Mouse (Mus musculus) MEL (cell line): ENCODE data around the gene Syt2. TPM values are rescaled to one million over a fixed set of nuclear protein-coding genes. Genes with fewer than 3 reads are reported as not detected.

Experiments
- DNase-seq: peaks from one replicate; pipeline ENCODE4 v3.0.0; 2011; ENCODE audit warnings: low read depth, low spot score
- H3K27ac ChIP-seq: 2 replicates; pipeline ENCODE4 v1.5.1; 2012; ENCODE audit warnings: low read depth, mild to moderate bottlenecking, control low read depth, low read length, moderate library complexity; ENCODE audit not compliant: control insufficient read depth
- H3K27me3 ChIP-seq, 2 experiments: fragments of 150-350 bp in 1 of 2; sonication (generic) in 1 of 2; 2 replicates each; pipeline ENCODE4 v1.6.1; 2012; ENCODE audit warnings: low read length in 2 of 2, mild to moderate bottlenecking in 2 of 2, improper control_type of control experiment in 1 of 2, moderate library complexity in 1 of 2; ENCODE audit not compliant: insufficient read depth in 2 of 2, control insufficient read depth in 1 of 2
- H3K36me3 ChIP-seq, 2 experiments: 2 replicates each; pipeline ENCODE4 v1.6.1; 2012 to 2014; ENCODE audit warnings: low read length in 2 of 2, improper control_type of control experiment in 1 of 2, inconsistent platforms in 1 of 2, mild to moderate bottlenecking in 1 of 2; ENCODE audit not compliant: insufficient read depth in 2 of 2, control insufficient read depth in 1 of 2
- H3K4me1 ChIP-seq, 2 experiments: fragments of 150-350 bp in 1 of 2; sonication (generic) in 1 of 2; 2 replicates each; pipeline ENCODE4 v1.6.1; 2012; ENCODE audit warnings: low read length in 2 of 2, improper control_type of control experiment in 1 of 2, mild to moderate bottlenecking in 1 of 2; ENCODE audit not compliant: insufficient read depth in 2 of 2, control insufficient read depth in 1 of 2
- H3K4me3 ChIP-seq, 2 experiments: fragments of 150-350 bp in 1 of 2; sonication (generic) in 1 of 2; 2 replicates each; pipeline ENCODE4 v1.5.1; 2012; ENCODE audit warnings: low read depth in 2 of 2, low read length in 2 of 2, mild to moderate bottlenecking in 2 of 2, moderate library complexity in 2 of 2, control low read depth in 1 of 2, improper control_type of control experiment in 1 of 2; ENCODE audit not compliant: control insufficient read depth in 1 of 2, insufficient read depth in 1 of 2
- H3K79me2 ChIP-seq: 2 replicates; pipeline ENCODE4 v1.6.1; 2012; ENCODE audit warnings: mild to moderate bottlenecking, low read length, moderate library complexity; ENCODE audit not compliant: control insufficient read depth, poor library complexity, insufficient read depth
- H3K9ac ChIP-seq: 2 replicates; pipeline ENCODE4 v1.6.1; 2012; ENCODE audit warnings: low read depth, mild to moderate bottlenecking, control low read depth, low read length, moderate library complexity; ENCODE audit not compliant: control insufficient read depth, poor library complexity, severe bottlenecking
- H3K9me3 ChIP-seq: fragments of 150-350 bp; sonication (generic); replicated peaks from 2 replicates; pipeline ENCODE4 v1.6.1; 2012; ENCODE audit warnings: mild to moderate bottlenecking, low read length, improper control_type of control experiment, moderate library complexity; ENCODE audit not compliant: insufficient read depth
- BHLHE40 ChIP-seq: IDR thresholded peaks from 2 replicates; pipeline ENCODE4 v1.6.1; 2012; ENCODE audit warnings: low read depth, mild to moderate bottlenecking, inconsistent platforms, low read length, improper control_type of control experiment, borderline replicate concordance
- CHD1 ChIP-seq: IDR thresholded peaks from 2 replicates; pipeline ENCODE4 v1.6.1; 2012; ENCODE audit warnings: low read depth, mild to moderate bottlenecking, inconsistent platforms, low read length, improper control_type of control experiment
- CTCF ChIP-seq, 3 experiments: IDR thresholded peaks in 2 of 3; conservative IDR thresholded peaks in 1 of 3; 2 replicates each; pipeline ENCODE4 v1.5.1; 2011 to 2012; ENCODE audit warnings: low read length in 3 of 3, low read depth in 2 of 3, mild to moderate bottlenecking in 2 of 3, improper control_type of control experiment in 1 of 3, inconsistent platforms in 1 of 3, mixed read lengths in 1 of 3, moderate library complexity in 1 of 3; ENCODE audit not compliant: control insufficient read depth in 1 of 3, insufficient read depth in 1 of 3, poor library complexity in 1 of 3, severe bottlenecking in 1 of 3
- E2F4 ChIP-seq: IDR thresholded peaks from 2 replicates; pipeline ENCODE4 v1.6.1; 2011; ENCODE audit warnings: low read depth, low read length, improper control_type of control experiment, borderline replicate concordance
- ETS1 ChIP-seq: IDR thresholded peaks from 2 replicates; pipeline ENCODE4 v1.6.1; 2012; ENCODE audit warnings: low read depth, mild to moderate bottlenecking, inconsistent platforms, low read length, improper control_type of control experiment, moderate library complexity
- GABPA ChIP-seq: IDR thresholded peaks from 2 replicates; pipeline ENCODE4 v1.6.1; 2012; ENCODE audit warnings: low read depth, mild to moderate bottlenecking, inconsistent platforms, low read length, improper control_type of control experiment, moderate library complexity
- RAD21 ChIP-seq: IDR thresholded peaks from 2 replicates; pipeline ENCODE4 v1.6.1; 2011; ENCODE audit warnings: mild to moderate bottlenecking, low read depth, low read length, improper control_type of control experiment
- RCOR1 ChIP-seq: IDR thresholded peaks from 2 replicates; pipeline ENCODE4 v1.6.1; 2012; ENCODE audit warnings: low read depth, mild to moderate bottlenecking, inconsistent platforms, low read length, improper control_type of control experiment
- SMC3 ChIP-seq: IDR thresholded peaks from 2 replicates; pipeline ENCODE4 v1.6.1; 2011; ENCODE audit warnings: low read depth, low read length, improper control_type of control experiment
- TAL1 ChIP-seq: IDR thresholded peaks from 2 replicates; pipeline ENCODE4 v1.6.1; 2012; ENCODE audit warnings: mild to moderate bottlenecking, inconsistent platforms, low read length, moderate library complexity, mixed read lengths
- UBTF ChIP-seq: IDR thresholded peaks from 2 replicates; pipeline ENCODE4 v1.6.1; 2012; ENCODE audit warnings: low read depth, mild to moderate bottlenecking, inconsistent platforms, low read length, improper control_type of control experiment, moderate library complexity, borderline replicate concordance; ENCODE audit not compliant: insufficient read depth
- USF1 ChIP-seq: IDR thresholded peaks from 2 replicates; pipeline ENCODE4 v1.6.1; 2014; ENCODE audit warnings: low read depth, mild to moderate bottlenecking, inconsistent platforms, low read length, improper control_type of control experiment, moderate library complexity
- USF2 ChIP-seq, 2 experiments: IDR thresholded peaks; 2 replicates each; pipeline ENCODE4 v1.6.1; 2011 to 2012; ENCODE audit warnings: improper control_type of control experiment in 2 of 2, low read length in 2 of 2, borderline replicate concordance in 1 of 2, inconsistent platforms in 1 of 2, low read depth in 1 of 2, mild to moderate bottlenecking in 1 of 2; ENCODE audit not compliant: insufficient read depth in 1 of 2
- ZKSCAN1 ChIP-seq: IDR thresholded peaks from 2 replicates; pipeline ENCODE4 v1.6.1; 2012; ENCODE audit warnings: low read depth, mild to moderate bottlenecking, inconsistent platforms, low read length, improper control_type of control experiment, moderate library complexity
- ZNF384 ChIP-seq: IDR thresholded peaks from 2 replicates; pipeline ENCODE4 v1.6.1; 2012; ENCODE audit warnings: low read depth, mild to moderate bottlenecking, inconsistent platforms, low read length, improper control_type of control experiment
- polyA plus RNA-seq, 2 experiments: library from polyadenylated mRNA; stranded (reverse) in 1 of 2; unstranded in 1 of 2; fragments of >175 nt in 1 of 2; fragments of >200 nt in 1 of 2; gene quantifications; 2 replicates each; pipeline versions ENCODE4 v1.2.1 to v1.2.4; 2012; ENCODE audit warnings: low replicate concordance in 2 of 2, low read depth in 1 of 2; ENCODE audit not compliant: insufficient read length in 2 of 2, insufficient read depth in 1 of 2, missing spikeins in 1 of 2
- total RNA-seq: library from RNA; depleted of rRNA; stranded (reverse); fragments of 300-350 nt; gene quantifications from 2 replicates; pipeline ENCODE4 v1.2.3, GENCODE M21; 2012

The Syt2 gene
- total and polyA plus RNA-seq, 3 experiments = 0.31 TPM; not detected in 2

- no peaks in the 10 kb centered on the region for H3K27me3 ChIP-seq
- no peak overlapping the region for H3K27ac ChIP-seq
- peaks cover 0 to 7% of the 10 kb centered on the region in 2 experiments; a peak in 2 of 4 replicates for H3K4me1 ChIP-seq
- no peak overlapping the region for H3K4me3 ChIP-seq
- H3K9ac ChIP-seq = no peak overlapping the region
- no peaks in the 10 kb centered on the region for H3K9me3 ChIP-seq
- H3K36me3 ChIP-seq = no peaks in the 10 kb centered on the region; a peak in 1 of 4 replicates
- no peak for DNase-seq
- H3K79me2 ChIP-seq = no peaks in the 10 kb centered on the region
- TF ChIP-seq USF1 = no peak
- TF ChIP-seq SMC3 = no peak
- TF ChIP-seq CTCF (IDR thresholded peaks at IDR 0.05 in 2 of 3, conservative IDR thresholded peaks at IDR 0.05 in 1 of 3; ENCODE audit: control insufficient read depth in 1 of 3, insufficient read depth in 1 of 3, low read depth in 2 of 3, low read length in 3 of 3, poor library complexity in 1 of 3, severe bottlenecking in 1 of 3) = no peak
- TF ChIP-seq USF2 (IDR thresholded peaks at IDR 0.05; ENCODE audit: borderline replicate concordance in 1 of 2, insufficient read depth in 1 of 2, low read depth in 1 of 2, low read length in 2 of 2) = no peak
- no peak for TF ChIP-seq CHD1
- no peak for TF ChIP-seq ZKSCAN1
- TF ChIP-seq ETS1 = no peak
- TF ChIP-seq E2F4 = no peak
- no peak for TF ChIP-seq RAD21
- no peak for TF ChIP-seq BHLHE40
- no peak for TF ChIP-seq RCOR1
- TF ChIP-seq UBTF = no peak
- TF ChIP-seq TAL1 = no peak
- TF ChIP-seq ZNF384 = no peak
- no peak for TF ChIP-seq GABPA
- TF ChIP-seq, all 39 proteins: peak for 0
Measured at GRCm38 (mm10) chr1:134773256-134773655, 126.8 kb downstream of the Syt2 start.

GRCm38 (mm10) chr1:134774247-134774646 lies 127.8 kb downstream of the Syt2 start:
- H3K27me3 ChIP-seq = no peaks in the 10 kb centered on the region
- no peaks in the 10 kb centered on the region for H3K9me3 ChIP-seq
- H3K9ac ChIP-seq = no peak overlapping the region
- H3K27ac ChIP-seq = no peak overlapping the region
- no peak for DNase-seq
- no peaks in the 10 kb centered on the region for H3K79me2 ChIP-seq
- H3K4me3 ChIP-seq = no peak overlapping the region
- TF ChIP-seq ZKSCAN1 (no peak), GABPA (no peak), RAD21 (no peak)
- H3K4me1 ChIP-seq = peaks cover 0 to 7% of the 10 kb centered on the region in 2 experiments; a peak in 2 of 4 replicates
- no peaks in the 10 kb centered on the region; a peak in 1 of 4 replicates for H3K36me3 ChIP-seq
